Mouse (Mus musculus) spleen, postnatal 10 days (tissue): ENCODE data around the gene Cadm1.

Experiments used
- DNase-seq, 2 experiments: peaks; one replicate each; pipeline ENCODE4 v3.0.0; 2021 to 2022; ENCODE audit warnings: low spot score in 2 of 2

Cadm1 gene

GRCm38 (mm10) chr9:47529602-47530450 is at the start of gene Cadm1:
Cadm1 (plus strand) TSS chr9:47530173.
- DNase-seq = peak; percentile 23 to 80

- DNase-seq = no peak
These were observed 45.5 kb upstream of the Cadm1 start for GRCm38 (mm10) chr9:47484506-47484905.

- DNase-seq = no peak
These were observed 44.8 kb upstream of the Cadm1 start for GRCm38 (mm10) chr9:47485186-47485585.

GRCm38 (mm10) chr9:47499761-47500160 is 30.2 kb upstream of the Cadm1 start:
- no peak for DNase-seq

- no peak for DNase-seq
These were observed 24.0 kb upstream of the Cadm1 start for GRCm38 (mm10) chr9:47505956-47506355.

- no peak for DNase-seq
These were observed 23.1 kb upstream of the Cadm1 start for GRCm38 (mm10) chr9:47506876-47507275.

GRCm38 (mm10) chr9:47508109-47508508 is 21.9 kb upstream of the Cadm1 start:
- DNase-seq = no peak

- no peak for DNase-seq
These were observed 17.5 kb upstream of the Cadm1 start for GRCm38 (mm10) chr9:47512521-47512920.

GRCm38 (mm10) chr9:47514318-47514717 is 15.7 kb upstream of the Cadm1 start:
- DNase-seq = no peak

GRCm38 (mm10) chr9:47516238-47516637 is 13.7 kb upstream of the Cadm1 start:
- no peak for DNase-seq

GRCm38 (mm10) chr9:47527290-47527689 is 2.7 kb upstream of the Cadm1 start:
- DNase-seq = no peak

GRCm38 (mm10) chr9:47527741-47528140 is 2.2 kb upstream of the Cadm1 start:
- DNase-seq = no peak

GRCm38 (mm10) chr9:47529182-47529581 is 791 bp upstream of the Cadm1 start:
- DNase-seq = no peak

- no peak for DNase-seq
These were observed 560 bp downstream of the Cadm1 start for GRCm38 (mm10) chr9:47530544-47530921.

GRCm38 (mm10) chr9:47530922-47531850 is 1.2 kb downstream of the Cadm1 start:
- DNase-seq = peak; percentile 12 to 20

GRCm38 (mm10) chr9:47532215-47532865 is 2.4 kb downstream of the Cadm1 start:
- DNase-seq = no peak

- no peak for DNase-seq
These were observed 3.5 kb downstream of the Cadm1 start for GRCm38 (mm10) chr9:47533461-47533860.

- DNase-seq = no peak
These were observed 4.9 kb downstream of the Cadm1 start for GRCm38 (mm10) chr9:47534573-47535475.

- DNase-seq = no peak
These were observed 15.3 kb downstream of the Cadm1 start for GRCm38 (mm10) chr9:47545245-47545644.

GRCm38 (mm10) chr9:47545667-47546066 is 15.7 kb downstream of the Cadm1 start:
- no peak for DNase-seq

GRCm38 (mm10) chr9:47548402-47548801 is 18.4 kb downstream of the Cadm1 start:
- no peak for DNase-seq
